Mouse (Mus musculus): ENCODE results near the gene Hip1. TPM values are rescaled to one million over a fixed set of nuclear protein-coding genes. Genes with fewer than 3 reads are reported as not detected.
"Not testable (repeated sequence)": the region's sequence is repeated elsewhere in the genome, so short reads cannot be mapped to it uniquely, and the experiment has no call there.

Gene Hip1
- polyA plus RNA-seq, 1 experiment from 2014 or later: 2.7 TPM

DNA sequence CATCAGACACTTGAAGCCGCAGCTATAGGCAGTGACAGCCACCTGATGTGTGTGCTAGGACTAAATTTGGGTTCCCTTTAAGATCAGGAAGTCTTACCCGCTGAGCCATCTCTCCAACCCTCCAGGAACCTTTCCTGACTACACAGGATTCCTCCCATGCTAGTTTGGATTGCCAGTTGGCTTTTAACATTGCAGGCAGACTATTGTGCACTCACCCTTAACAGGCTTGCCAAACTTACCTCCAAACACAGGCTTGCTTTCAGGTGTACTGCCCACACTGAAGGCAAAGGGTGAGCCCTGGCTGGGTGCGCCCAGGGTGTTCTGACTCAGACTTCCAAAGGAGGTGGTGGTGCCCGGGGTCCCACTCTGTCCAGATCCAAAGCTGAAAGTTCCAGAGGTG lies 164.2 kb downstream of the Hip1 start:
- Histone ChIP-seq H3K27ac (ENCODE audit: low read depth) (no peak overlapping the region), H3K4me2 (ENCODE audit: low read depth, low read length) (no peak overlapping the region), H3K27me3 (ENCODE audit: insufficient read depth, low read length) (no peaks in the 10 kb centered on the region), H3K36me3 (replicated peaks; ENCODE audit: insufficient read depth, low read length) (peaks cover 88% of the 10 kb centered on the region), H3K9ac (replicated peaks) (no peak overlapping the region), H3K4me3 (ENCODE audit: low read depth, low read length) (no peak overlapping the region), H3K9me3 (ENCODE audit: low read length) (no peaks in the 10 kb centered on the region), H3K4me1 (ENCODE audit: insufficient read depth) (no peaks in the 10 kb centered on the region)
- WGBS (ENCODE audit: insufficient replicate concordance): 88% methylated on average over 4 of the region's 4 CpGs
- TF ChIP-seq CTCF (IDR thresholded peaks at IDR 0.05; ENCODE audit: low read depth) (no peak), EP300 (IDR thresholded peaks at IDR 0.05; ENCODE audit: low read depth) (no peak)
- DNase-seq (no peak), ATAC-seq (no peak)

DNA sequence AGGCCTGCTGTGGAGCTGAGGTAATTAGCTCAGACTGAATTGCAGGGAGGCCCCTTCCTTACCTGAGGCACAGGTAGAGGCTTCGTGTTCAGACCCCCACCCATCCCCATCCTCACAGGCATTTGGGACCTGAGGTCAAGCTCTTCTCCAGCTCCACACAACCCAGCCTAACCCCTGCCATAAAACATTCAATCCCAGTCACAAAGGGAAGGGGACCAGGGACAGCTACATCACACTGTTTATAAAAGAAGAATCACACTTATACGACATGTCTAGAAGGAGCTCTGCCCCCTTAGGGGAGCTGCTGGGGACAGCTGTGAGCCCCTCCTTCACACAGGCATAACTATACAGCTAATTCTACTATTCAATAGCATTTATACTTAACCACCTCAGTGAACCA lies 168.6 kb downstream of the Hip1 start:
- DNase-seq (no peak), ATAC-seq (no peak)
- Histone ChIP-seq H3K36me3 (replicated peaks; ENCODE audit: insufficient read depth, low read length) (peaks cover 70% of the 10 kb centered on the region), H3K4me1 (ENCODE audit: insufficient read depth) (no peaks in the 10 kb centered on the region), H3K9ac (replicated peaks) (no peak overlapping the region), H3K27ac (ENCODE audit: low read depth) (no peak overlapping the region), H3K4me3 (ENCODE audit: low read depth, low read length) (no peak overlapping the region), H3K9me3 (ENCODE audit: low read length) (no peaks in the 10 kb centered on the region), H3K4me2 (ENCODE audit: low read depth, low read length) (no peak overlapping the region), H3K27me3 (ENCODE audit: insufficient read depth, low read length) (no peaks in the 10 kb centered on the region)
- 75% methylated on average over 2 of the region's 2 CpGs for WGBS (ENCODE audit: insufficient replicate concordance)
- no peak for TF ChIP-seq CTCF (IDR thresholded peaks at IDR 0.05; ENCODE audit: low read depth)
- TF ChIP-seq EP300 (IDR thresholded peaks at IDR 0.05; ENCODE audit: low read depth): no peak

DNA sequence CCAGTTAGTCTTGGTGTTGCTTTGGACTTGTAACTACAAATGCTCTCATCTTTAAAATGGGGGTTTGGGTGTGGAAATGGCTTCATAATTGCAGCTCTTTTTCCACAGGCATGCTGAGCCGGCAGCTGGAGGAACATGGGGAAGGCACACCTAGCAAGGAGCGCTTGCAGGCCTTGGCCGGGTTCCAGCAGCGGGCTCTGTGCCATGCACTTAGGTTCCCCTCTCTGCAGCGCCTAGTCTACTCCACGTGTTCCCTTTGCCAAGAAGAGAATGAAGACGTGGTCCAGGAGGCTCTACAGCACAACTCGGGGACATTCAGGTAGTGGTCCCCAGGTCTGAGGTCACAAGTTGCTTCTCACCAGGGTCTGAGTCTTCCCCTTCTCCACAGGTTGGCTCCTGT lies 169.8 kb downstream of the Hip1 start:
- no peak overlapping the region for H3K4me2 ChIP-seq (ENCODE audit: low read depth, low read length)
- no peak for ATAC-seq
- H3K36me3 ChIP-seq (replicated peaks; ENCODE audit: insufficient read depth, low read length): peaks cover 59% of the 10 kb centered on the region
- no peak for DNase-seq
- no peak overlapping the region for H3K27ac ChIP-seq (ENCODE audit: low read depth)
- H3K9ac ChIP-seq (replicated peaks): no peak overlapping the region
- H3K9me3 ChIP-seq (ENCODE audit: low read length): no peaks in the 10 kb centered on the region
- WGBS (ENCODE audit: insufficient replicate concordance): 82% methylated on average over 8 of the region's 8 CpGs
- peaks cover 7% of the 10 kb centered on the region for H3K4me1 ChIP-seq (ENCODE audit: insufficient read depth)
- H3K27me3 ChIP-seq (ENCODE audit: insufficient read depth, low read length): no peaks in the 10 kb centered on the region
- no peak overlapping the region for H3K4me3 ChIP-seq (ENCODE audit: low read depth, low read length)
- no peak for TF ChIP-seq EP300 (IDR thresholded peaks at IDR 0.05; ENCODE audit: low read depth)
- no peak for TF ChIP-seq CTCF (IDR thresholded peaks at IDR 0.05; ENCODE audit: low read depth)

DNA sequence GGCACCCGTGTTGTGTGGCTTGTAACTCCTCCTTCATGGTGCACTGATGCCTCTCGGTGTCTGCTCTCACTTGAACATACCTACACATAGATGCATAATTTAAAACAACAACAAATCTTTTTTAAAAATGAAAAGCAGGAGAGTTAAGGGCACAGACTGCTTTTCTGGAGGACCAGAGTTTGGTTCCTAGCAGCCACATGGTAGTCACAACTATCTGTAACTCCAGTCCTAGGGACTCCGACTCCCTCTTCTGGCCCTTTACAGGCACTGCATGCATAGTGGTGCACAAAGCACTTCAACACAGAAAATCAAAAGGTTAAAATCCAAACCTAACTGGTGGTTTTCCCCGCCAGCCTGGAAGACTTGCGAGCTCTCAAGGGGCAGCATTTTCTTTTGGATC lies 171.3 kb downstream of the Hip1 start:
- TF ChIP-seq CTCF (IDR thresholded peaks at IDR 0.05; ENCODE audit: low read depth) (0 out of 2 replicates have a peak, but pooled peaks have one; percentile 24), EP300 (IDR thresholded peaks at IDR 0.05; ENCODE audit: low read depth) (no peak)
- 91% methylated on average over 5 of the region's 5 CpGs for WGBS (ENCODE audit: insufficient replicate concordance)
- Histone ChIP-seq H3K27me3 (ENCODE audit: insufficient read depth, low read length) (no peaks in the 10 kb centered on the region), H3K4me3 (ENCODE audit: low read depth, low read length) (no peak overlapping the region), H3K9ac (replicated peaks) (no peak overlapping the region), H3K9me3 (ENCODE audit: low read length) (no peaks in the 10 kb centered on the region), H3K27ac (ENCODE audit: low read depth) (no peak overlapping the region), H3K36me3 (replicated peaks; ENCODE audit: insufficient read depth, low read length) (peaks cover 44% of the 10 kb centered on the region), H3K4me1 (ENCODE audit: insufficient read depth) (peaks cover 12% of the 10 kb centered on the region), H3K4me2 (ENCODE audit: low read depth, low read length) (no peak overlapping the region)
- no peak for DNase-seq
- ATAC-seq: no peak

- H3K27ac ChIP-seq (ENCODE audit: low read depth): no peak overlapping the region
- H3K4me3 ChIP-seq (ENCODE audit: low read depth, low read length): no peak overlapping the region
- WGBS (ENCODE audit: insufficient replicate concordance): 90% methylated on average over 13 of the region's 13 CpGs
- H3K9me3 ChIP-seq (ENCODE audit: low read length): no peaks in the 10 kb centered on the region
- no peak overlapping the region for H3K4me2 ChIP-seq (ENCODE audit: low read depth, low read length)
- H3K9ac ChIP-seq (replicated peaks): no peak overlapping the region
- peaks cover 12% of the 10 kb centered on the region for H3K4me1 ChIP-seq (ENCODE audit: insufficient read depth)
- peaks cover 28% of the 10 kb centered on the region for H3K36me3 ChIP-seq (replicated peaks; ENCODE audit: insufficient read depth, low read length)
- no peaks in the 10 kb centered on the region for H3K27me3 ChIP-seq (ENCODE audit: insufficient read depth, low read length)
- DNase-seq (no peak), ATAC-seq (no peak)
- no peak for TF ChIP-seq CTCF (IDR thresholded peaks at IDR 0.05; ENCODE audit: low read depth)
- no peak for TF ChIP-seq EP300 (IDR thresholded peaks at IDR 0.05; ENCODE audit: low read depth)
Observed at GRCm38 (mm10) chr5:135371195-135371594, 173.7 kb downstream of the Hip1 start.

DNA sequence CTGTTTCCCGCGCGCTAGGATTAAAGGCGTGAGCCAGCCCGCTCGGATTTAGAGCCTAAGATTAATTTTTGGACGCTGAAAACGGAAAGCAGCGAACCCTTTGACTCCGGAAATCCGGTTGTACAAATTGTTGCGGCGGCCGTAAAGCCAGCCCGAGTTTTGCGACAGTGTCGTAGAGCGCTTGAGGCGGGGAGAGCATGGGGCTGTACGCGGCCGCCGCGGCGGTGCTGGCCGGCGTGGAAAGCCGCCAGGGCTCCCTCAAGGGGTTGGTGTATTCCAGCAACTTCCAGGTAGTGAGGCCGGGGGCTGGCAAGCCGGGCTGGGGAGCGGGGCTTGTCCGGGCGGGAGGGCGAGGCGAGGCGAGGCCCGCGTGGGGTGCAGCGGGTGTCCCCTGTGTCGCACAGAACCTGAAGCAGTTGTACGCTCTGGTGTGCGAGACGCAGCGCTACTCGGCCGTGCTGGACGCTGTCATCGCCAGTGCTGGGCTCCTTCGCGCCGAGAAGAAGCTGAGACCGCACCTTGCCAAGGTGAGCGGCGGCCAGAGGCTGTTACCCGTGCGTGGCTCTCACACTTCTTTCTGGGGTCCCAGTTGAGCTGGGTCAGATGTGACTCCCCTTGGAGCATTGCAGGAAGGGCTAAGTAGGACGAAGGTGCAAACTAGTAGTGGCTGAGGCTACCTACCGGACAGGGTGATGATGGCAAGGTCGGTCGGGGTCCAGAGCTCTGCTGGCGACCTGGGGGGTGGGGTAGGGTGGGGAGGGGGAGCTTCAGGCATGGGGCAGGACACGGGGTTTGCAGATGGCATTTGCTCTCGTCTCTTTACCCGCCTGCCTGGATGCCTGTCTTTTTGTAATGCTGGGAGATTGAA lies 174.9 kb downstream of the Hip1 start, which contains the start of gene Nsun5:
TSS of gene Nsun5 (plus strand) at position 167 of the 868 bp plus-strand sequence.
- peak; percentile 90 for ATAC-seq
- WGBS (ENCODE audit: insufficient replicate concordance): under 1% methylated on average over 59 of the region's 64 CpGs
- H3K4me2 ChIP-seq (ENCODE audit: low read depth, low read length): peak within 1 kb of the TSS; percentile 98

GRCm38 (mm10) chr5:135369196-135369595 lies 175.7 kb downstream of the Hip1 start:
- Histone ChIP-seq H3K9ac (replicated peaks) (peak overlapping the region; percentile 92), H3K36me3 (replicated peaks; ENCODE audit: insufficient read depth, low read length) (peaks cover 10% of the 10 kb centered on the region), H3K27ac (ENCODE audit: low read depth) (0 out of 2 replicates have a peak overlapping the region, but pooled peaks have one; percentile 85), H3K4me1 (ENCODE audit: insufficient read depth) (peaks cover 12% of the 10 kb centered on the region), H3K4me2 (ENCODE audit: low read depth, low read length) (peak overlapping the region; percentile 98), H3K4me3 (ENCODE audit: low read depth, low read length) (peak overlapping the region; percentile 90)
- not testable (repeated sequence) for H3K27me3 ChIP-seq (ENCODE audit: insufficient read depth, low read length); H3K9me3 ChIP-seq (ENCODE audit: low read length); DNase-seq; ATAC-seq
- 55% methylated on average over 9 of the region's 9 CpGs for WGBS (ENCODE audit: insufficient replicate concordance)

More for the DNA sequence above, 174.9 kb downstream of the Hip1 start, which contains the start of gene Nsun5:
- Histone ChIP-seq H3K9me3 (ENCODE audit: low read length) (no peaks in the 10 kb centered on the region), H3K4me3 (ENCODE audit: low read depth, low read length) (peak within 1 kb of the TSS; percentile 90), H3K27me3 (ENCODE audit: insufficient read depth, low read length) (no peaks in the 10 kb centered on the region), H3K4me1 (ENCODE audit: insufficient read depth) (peaks cover 12% of the 10 kb centered on the region), H3K27ac (ENCODE audit: low read depth) (peak within 1 kb of the TSS; percentile 85), H3K9ac (replicated peaks) (peak within 1 kb of the TSS; percentile 92), H3K36me3 (replicated peaks; ENCODE audit: insufficient read depth, low read length) (peaks cover 17% of the 10 kb centered on the region)
- DNase-seq: peak; percentile 97
- no peak for TF ChIP-seq CTCF (IDR thresholded peaks at IDR 0.05; ENCODE audit: low read depth)
- TF ChIP-seq EP300 (IDR thresholded peaks at IDR 0.05; ENCODE audit: low read depth): peak; percentile 64; the same call in 1 of the 2 replicates
